Mouse (Mus musculus) liver, embryonic 13.5 days (tissue): Measurements from ENCODE around the gene Als2cr12. TPM values are rescaled to one million over a fixed set of nuclear protein-coding genes. Genes with fewer than 3 reads are reported as not detected.

Experiments used
- ATAC-seq: fragments of 200-750 bp; cut with Nextera tagmentation; 2 replicates; pipeline ENCODE4 v1.8.0; 2017; ENCODE audit warnings: low read depth, mild to moderate bottlenecking, moderate number of reproducible peaks, moderate library complexity
- DNase-seq: peaks from one replicate; pipeline ENCODE4 v3.0.0; 2022
- H3K27ac ChIP-seq: fragments of 300-500 bp; sonication (generic); 2 replicates; pipeline ENCODE4 v1.5.1; 2015; ENCODE audit warnings: moderate library complexity, mild to moderate bottlenecking, inconsistent platforms
- H3K27me3 ChIP-seq: fragments of 300-500 bp; sonication (generic); 2 replicates; pipeline ENCODE4 v1.6.1; 2015; ENCODE audit warnings: mild to moderate bottlenecking, inconsistent platforms
- H3K36me3 ChIP-seq: fragments of 300-500 bp; sonication (generic); 2 replicates; pipeline ENCODE4 v1.6.1; 2015; ENCODE audit warnings: mild to moderate bottlenecking, inconsistent platforms
- H3K4me1 ChIP-seq: fragments of 300-500 bp; sonication (generic); replicated peaks from 2 replicates; pipeline ENCODE4 v1.6.1; 2015; ENCODE audit warnings: inconsistent platforms
- H3K4me2 ChIP-seq: fragments of 300-500 bp; sonication (generic); 2 replicates; pipeline ENCODE4 v1.6.1; 2015; ENCODE audit warnings: inconsistent platforms, mild to moderate bottlenecking, moderate library complexity
- H3K4me3 ChIP-seq: fragments of 300-500 bp; sonication (generic); replicated peaks from 2 replicates; pipeline ENCODE4 v1.5.1; 2015; ENCODE audit warnings: mild to moderate bottlenecking, inconsistent platforms
- H3K9ac ChIP-seq: fragments of 300-500 bp; sonication (generic); 2 replicates; pipeline ENCODE4 v1.6.1; 2015; ENCODE audit warnings: mild to moderate bottlenecking, inconsistent platforms
- H3K9me3 ChIP-seq: fragments of 300-500 bp; sonication (generic); replicated peaks from 2 replicates; pipeline ENCODE4 v1.6.1; 2016; ENCODE audit warnings: inconsistent platforms
- WGBS: fragments of 180-500 bp; shearing (Covaris S2); methylation state at CpG from one replicate; pipeline ENCODE4 v1.1.7; 2015; ENCODE audit not compliant: insufficient replicate concordance; 5-methylcytosine and 5-hydroxymethylcytosine counted together
- polyA plus RNA-seq: library from polyadenylated mRNA; unstranded; fragments of >200 nt; fragmentation: Nextera tagmentation; extraction: Ambion mirVana; gene quantifications from 2 replicates; pipeline ENCODE4 v1.2.1, GENCODE M21; 2015

The Als2cr12 gene
- polyA plus RNA-seq, 1 experiment from 2014 or later: not detected

DNA sequence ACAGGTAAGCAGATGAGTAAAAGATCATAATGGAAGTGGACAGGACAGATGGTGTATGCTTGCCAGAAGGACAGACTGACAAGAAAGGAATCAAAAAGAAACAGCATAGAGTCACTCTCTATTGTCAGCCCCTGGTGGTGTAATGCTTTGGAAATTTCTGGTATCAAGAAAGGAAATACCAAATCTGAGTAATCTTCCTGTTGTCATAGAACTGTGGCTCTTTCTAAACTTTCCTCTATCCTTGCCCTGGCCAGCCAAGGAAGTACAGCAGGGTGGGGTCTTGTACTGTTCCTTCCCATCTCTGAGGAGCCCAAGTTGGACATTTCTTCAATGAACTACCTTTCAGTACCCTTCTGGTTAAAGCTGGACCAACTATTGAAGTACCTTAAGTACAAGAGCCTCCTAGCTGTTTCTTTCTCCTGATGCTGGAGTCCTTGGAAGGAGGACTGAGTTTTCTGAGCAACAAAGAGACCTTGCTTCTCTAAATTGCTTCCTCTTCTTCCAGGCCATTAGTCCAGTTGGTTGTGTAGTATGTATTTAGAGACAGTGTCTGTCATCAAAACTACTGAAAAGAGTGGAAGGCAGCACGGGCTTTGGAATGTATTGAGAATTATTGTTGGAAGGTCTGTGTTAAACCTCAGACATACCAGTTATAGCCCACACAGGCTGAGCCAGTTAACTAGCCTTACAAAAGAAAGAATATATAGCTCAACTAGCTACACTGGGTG is 31.4 kb upstream of the Als2cr12 start:
- Histone ChIP-seq H3K4me1 (peaks cover 16% of the 10 kb centered on the region; the same call in 1 of the 2 replicates), H3K36me3 (peaks cover 44% of the 10 kb centered on the region), H3K27ac (no peak overlapping the region; the same call in 1 of the 2 replicates), H3K27me3 (no peaks in the 10 kb centered on the region), H3K4me2 (no peak overlapping the region), H3K9ac (no peak overlapping the region), H3K4me3 (no peak overlapping the region), H3K9me3 (no peaks in the 10 kb centered on the region)
- WGBS: 68% methylated on average over 1 of the region's 1 CpGs
- ATAC-seq (no peak), DNase-seq (no peak)

DNA sequence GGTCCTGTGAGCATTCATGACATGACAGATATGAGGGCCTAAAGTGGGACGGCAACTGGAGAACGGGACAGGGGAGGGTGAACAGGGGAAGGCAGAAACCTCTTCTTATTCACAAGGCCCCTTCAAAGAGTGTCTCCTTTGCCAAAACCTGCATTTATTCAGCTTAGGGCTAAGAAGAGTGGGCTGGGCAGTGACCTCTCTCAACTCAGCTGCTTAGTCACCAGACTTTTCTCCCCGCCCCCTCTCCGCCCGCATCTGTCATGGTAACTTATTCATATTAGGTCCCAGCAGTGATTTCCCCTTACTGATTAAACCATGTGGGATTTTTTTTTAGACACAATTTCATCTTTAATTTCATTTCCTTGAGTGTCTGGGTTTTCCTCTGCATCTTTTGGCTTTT is 30.0 kb upstream of the Als2cr12 start:
- no peak overlapping the region for H3K9ac ChIP-seq
- DNase-seq: no peak
- H3K36me3 ChIP-seq: peaks cover 38% of the 10 kb centered on the region
- no peaks in the 10 kb centered on the region for H3K27me3 ChIP-seq
- H3K27ac ChIP-seq: no peak overlapping the region
- ATAC-seq: no peak
- H3K4me3 ChIP-seq: no peak overlapping the region
- no peak overlapping the region for H3K4me2 ChIP-seq
- H3K4me1 ChIP-seq: peaks cover 27% of the 10 kb centered on the region
- WGBS: 63% methylated on average over 5 of the region's 5 CpGs
- no peaks in the 10 kb centered on the region for H3K9me3 ChIP-seq

GRCm38 (mm10) chr1:58725095-58725494 is 29.3 kb upstream of the Als2cr12 start:
- DNase-seq: no peak
- no peaks in the 10 kb centered on the region for H3K27me3 ChIP-seq
- no peak for ATAC-seq
- H3K4me3 ChIP-seq: no peak overlapping the region
- peaks cover 37% of the 10 kb centered on the region for H3K36me3 ChIP-seq
- H3K4me2 ChIP-seq: no peak overlapping the region
- H3K9ac ChIP-seq: no peak overlapping the region
- H3K27ac ChIP-seq: no peak overlapping the region
- peaks cover 34% of the 10 kb centered on the region for H3K4me1 ChIP-seq
- H3K9me3 ChIP-seq: no peaks in the 10 kb centered on the region

DNA sequence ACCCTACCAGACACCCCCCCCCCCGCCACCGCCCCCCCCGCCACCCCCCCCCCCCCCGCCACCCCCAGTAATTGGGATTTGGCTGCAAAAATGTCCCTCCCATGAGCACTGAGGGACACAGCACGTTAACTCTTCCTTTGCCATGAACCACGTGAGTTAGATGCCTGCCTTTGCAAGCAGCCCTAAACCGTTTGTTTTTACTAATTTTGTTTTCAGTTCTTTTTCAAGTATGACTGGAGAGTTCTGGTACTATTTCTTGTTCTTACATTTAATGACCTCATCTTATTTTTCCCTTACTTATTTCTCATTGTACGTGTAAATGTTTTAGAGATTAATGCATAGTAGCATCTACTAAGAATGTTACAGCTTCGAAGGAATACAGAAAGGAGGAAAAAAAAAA is 28.7 kb upstream of the Als2cr12 start:
- Histone ChIP-seq H3K9ac (no peak overlapping the region), H3K4me1 (peaks cover 37% of the 10 kb centered on the region), H3K27me3 (no peaks in the 10 kb centered on the region), H3K27ac (no peak overlapping the region), H3K4me3 (no peak overlapping the region), H3K4me2 (no peak overlapping the region), H3K36me3 (peaks cover 33% of the 10 kb centered on the region), H3K9me3 (no peaks in the 10 kb centered on the region)
- WGBS: 48% methylated on average over 9 of the region's 9 CpGs
- DNase-seq (no peak), ATAC-seq (no peak)

DNA sequence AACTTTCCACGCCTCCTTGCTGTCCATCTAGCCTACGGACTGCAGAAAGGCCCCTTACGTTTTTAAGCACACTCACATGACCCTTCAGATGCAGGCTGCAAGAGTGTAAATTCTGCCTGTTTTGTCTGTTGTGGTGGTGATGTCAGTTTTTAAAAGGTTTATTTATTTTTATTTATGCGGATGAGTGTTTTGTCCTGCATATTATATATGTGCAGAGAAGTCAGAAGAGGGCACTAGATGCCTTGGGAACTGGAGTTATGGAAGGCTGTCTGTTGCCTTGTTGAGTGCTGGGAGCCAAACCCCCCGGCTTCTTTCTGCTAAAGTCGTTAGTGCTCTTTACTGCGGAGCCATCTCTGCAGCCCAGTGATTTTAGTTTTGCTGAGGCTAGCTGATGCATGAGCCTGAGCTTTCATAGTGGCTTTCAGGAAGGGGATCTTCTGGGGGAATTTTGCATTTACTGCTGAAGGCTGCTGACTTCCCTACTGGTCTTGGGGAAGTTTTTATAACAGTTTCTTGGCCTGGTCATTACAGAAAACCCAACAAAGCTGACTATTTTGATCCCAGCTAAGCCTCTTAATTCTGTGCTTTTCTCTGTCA is 28.1 kb upstream of the Als2cr12 start:
- Histone ChIP-seq H3K27ac (no peak overlapping the region), H3K4me3 (no peak overlapping the region), H3K9me3 (no peaks in the 10 kb centered on the region), H3K9ac (no peak overlapping the region), H3K27me3 (no peaks in the 10 kb centered on the region), H3K4me2 (no peak overlapping the region), H3K4me1 (peaks cover 41% of the 10 kb centered on the region), H3K36me3 (peaks cover 33% of the 10 kb centered on the region)
- no peak for DNase-seq
- ATAC-seq: no peak
- WGBS: 62% methylated on average over 7 of the region's 7 CpGs

GRCm38 (mm10) chr1:58723062-58723808 is 27.4 kb upstream of the Als2cr12 start:
- ATAC-seq (no peak), DNase-seq (no peak)
- WGBS: 62% methylated on average over 7 of the region's 7 CpGs
- Histone ChIP-seq H3K9me3 (no peaks in the 10 kb centered on the region), H3K4me3 (no peak overlapping the region), H3K27ac (no peak overlapping the region), H3K27me3 (no peaks in the 10 kb centered on the region), H3K4me2 (no peak overlapping the region), H3K36me3 (peaks cover 30% of the 10 kb centered on the region), H3K4me1 (peaks cover 41% of the 10 kb centered on the region), H3K9ac (no peak overlapping the region)

GRCm38 (mm10) chr1:58722115-58722938 is 26.5 kb upstream of the Als2cr12 start:
- DNase-seq (no peak), ATAC-seq (no peak)
- Histone ChIP-seq H3K36me3 (peaks cover 24% of the 10 kb centered on the region), H3K9me3 (no peaks in the 10 kb centered on the region), H3K27ac (no peak overlapping the region), H3K4me3 (no peak overlapping the region), H3K9ac (no peak overlapping the region), H3K4me1 (peaks cover 41% of the 10 kb centered on the region), H3K27me3 (no peaks in the 10 kb centered on the region), H3K4me2 (no peak overlapping the region)
- 70% methylated on average over 11 of the region's 11 CpGs for WGBS

DNA sequence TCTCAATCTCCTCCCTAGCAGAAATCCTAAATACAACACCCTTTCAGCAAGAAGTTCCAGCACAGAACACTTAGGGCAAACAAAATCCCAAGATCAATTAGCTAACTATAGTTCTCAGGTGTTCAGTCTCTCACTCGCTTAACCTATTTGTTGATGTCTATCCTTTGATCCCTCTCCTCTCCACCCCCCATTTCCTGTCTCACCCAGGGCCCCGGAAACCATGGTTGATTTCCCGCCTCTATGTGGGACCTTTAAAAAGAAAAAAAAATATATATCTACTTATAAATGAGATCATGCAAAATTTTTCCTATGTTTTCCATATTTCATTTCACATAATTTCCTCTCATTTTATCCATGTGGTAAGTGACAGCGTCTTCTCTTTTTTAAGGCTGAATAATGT is 25.2 kb upstream of the Als2cr12 start:
- 28% methylated on average over 4 of the region's 4 CpGs for WGBS
- Histone ChIP-seq H3K36me3 (peaks cover 21% of the 10 kb centered on the region), H3K4me2 (no peak overlapping the region), H3K9me3 (no peaks in the 10 kb centered on the region), H3K4me3 (no peak overlapping the region), H3K4me1 (peaks cover 50% of the 10 kb centered on the region), H3K27ac (no peak overlapping the region), H3K27me3 (no peaks in the 10 kb centered on the region), H3K9ac (no peak overlapping the region)
- no peak for DNase-seq
- ATAC-seq: no peak

GRCm38 (mm10) chr1:58720090-58720489 is 24.3 kb upstream of the Als2cr12 start:
- peaks cover 30% of the 10 kb centered on the region for H3K36me3 ChIP-seq
- H3K9ac ChIP-seq: no peak overlapping the region
- no peak overlapping the region for H3K4me3 ChIP-seq
- H3K27ac ChIP-seq: no peak overlapping the region
- ATAC-seq (no peak), DNase-seq (no peak)
- H3K4me1 ChIP-seq: peaks cover 54% of the 10 kb centered on the region
- no peaks in the 10 kb centered on the region for H3K9me3 ChIP-seq
- WGBS: 46% methylated on average over 8 of the region's 8 CpGs
- H3K27me3 ChIP-seq: no peaks in the 10 kb centered on the region
- no peak overlapping the region for H3K4me2 ChIP-seq

DNA sequence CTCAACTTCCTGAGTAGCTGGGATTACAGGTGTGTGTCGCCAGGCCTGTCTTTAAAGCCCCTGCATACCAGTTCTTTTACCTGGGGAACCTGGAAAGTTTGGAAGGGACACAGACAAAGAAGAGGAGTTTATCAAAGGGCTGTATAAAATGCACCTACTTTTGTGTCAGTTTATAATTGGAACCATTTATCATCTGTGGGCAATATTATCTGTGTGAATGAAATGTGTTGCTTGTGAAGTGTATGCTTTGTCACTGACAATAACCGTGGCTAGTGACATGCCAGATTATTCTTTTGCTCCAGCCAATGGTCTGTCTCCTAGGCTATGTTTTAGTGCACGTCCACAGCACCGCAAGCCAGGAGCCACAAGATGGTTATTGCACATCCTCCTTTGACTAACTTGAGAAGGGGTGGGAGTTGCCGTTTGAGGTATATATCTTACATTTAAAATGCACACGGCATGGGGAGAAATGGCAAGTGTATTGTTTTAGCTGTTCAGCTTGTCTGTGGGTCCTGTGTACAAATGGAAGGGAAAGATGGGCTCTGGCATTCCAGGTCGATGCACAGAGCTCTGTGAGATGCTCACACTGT is 23.7 kb upstream of the Als2cr12 start:
- no peak overlapping the region for H3K4me3 ChIP-seq
- no peak overlapping the region for H3K9ac ChIP-seq
- DNase-seq (no peak), ATAC-seq (no peak)
- peaks cover 59% of the 10 kb centered on the region for H3K4me1 ChIP-seq
- H3K9me3 ChIP-seq: no peaks in the 10 kb centered on the region
- whole genome bisulfite sequencing: 52% methylated on average over 7 of the region's 7 CpGs
- H3K27ac ChIP-seq: no peak overlapping the region
- H3K27me3 ChIP-seq: no peaks in the 10 kb centered on the region
- peaks cover 33% of the 10 kb centered on the region for H3K36me3 ChIP-seq
- H3K4me2 ChIP-seq: no peak overlapping the region
